Mouse (Mus musculus) kidney, adult 2 months (tissue): ENCODE data around the gene Tpst1. TPM values are rescaled to one million over a fixed set of nuclear protein-coding genes. Genes with fewer than 3 reads are reported as not detected.

Source experiments
- DNase-seq: peaks from one replicate; pipeline ENCODE4 v3.0.0; 2021
- H3K27ac ChIP-seq: fragments of 200-500 bp; 2 replicates; pipeline ENCODE4 v1.5.1; 2012; ENCODE audit warnings: low read depth, low read length, control low read depth, inconsistent platforms; ENCODE audit not compliant: insufficient read depth
- H3K27me3 ChIP-seq: fragments of 200-500 bp; replicated peaks from 2 replicates; pipeline ENCODE4 v1.6.1; 2012; ENCODE audit warnings: mild to moderate bottlenecking, moderate library complexity, low read length, inconsistent platforms; ENCODE audit not compliant: control insufficient read depth, insufficient read depth
- H3K36me3 ChIP-seq: fragments of 200-500 bp; 2 replicates; pipeline ENCODE4 v1.6.1; 2012; ENCODE audit warnings: mild to moderate bottlenecking, moderate library complexity, low read length, inconsistent platforms; ENCODE audit not compliant: control insufficient read depth, insufficient read depth
- H3K4me1 ChIP-seq: fragments of 200-500 bp; 2 replicates; pipeline ENCODE4 v1.6.1; 2011; ENCODE audit warnings: low read length; ENCODE audit not compliant: control insufficient read depth, insufficient read depth
- H3K4me3 ChIP-seq: fragments of 200-500 bp; 2 replicates; pipeline ENCODE4 v1.5.1; 2011; ENCODE audit warnings: mild to moderate bottlenecking, low read depth, low read length, control low read depth; ENCODE audit not compliant: insufficient read depth
- CTCF ChIP-seq: fragments of 200-500 bp; conservative IDR thresholded peaks from 2 replicates; pipeline ENCODE4 v1.5.1; 2011; ENCODE audit warnings: low read depth, mild to moderate bottlenecking, control low read depth, low read length, moderate library complexity, mixed read lengths; ENCODE audit not compliant: insufficient read depth, insufficient read length
- POLR2A ChIP-seq: fragments of 200-500 bp; IDR thresholded peaks from one replicate; pipeline ENCODE4 v1.6.1; 2011; ENCODE audit warnings: low read depth, low read length, control low read depth
- WGBS: fragments of 180-500 bp; shearing (Covaris S2); methylation state at CpG from one replicate; pipeline ENCODE4 v1.1.7; 2018; 5-methylcytosine and 5-hydroxymethylcytosine counted together
- polyA plus RNA-seq: library from polyadenylated mRNA; depleted of rRNA; stranded (reverse); fragments of >200 nt; gene quantifications from 2 replicates; pipeline ENCODE4 v1.2.3, GENCODE M21; 2012

Tpst1 gene
- polyA plus RNA-seq, 1 experiment = 8.7 TPM

GRCm38 (mm10) chr5:130046100-130046499 is 27.0 kb upstream of the Tpst1 start:
- no peak for DNase-seq
- H3K4me1 ChIP-seq = peaks cover 9% of the 10 kb centered on the region
- 85% methylated on average over 7 of the region's 7 CpGs for WGBS
- H3K27me3 ChIP-seq = no peaks in the 10 kb centered on the region
- H3K4me3 ChIP-seq = no peak overlapping the region
- H3K36me3 ChIP-seq = no peaks in the 10 kb centered on the region; the same call in 1 of the 2 replicates
- no peak overlapping the region for H3K27ac ChIP-seq
- TF ChIP-seq CTCF (no peak), POLR2A (no peak)

DNA sequence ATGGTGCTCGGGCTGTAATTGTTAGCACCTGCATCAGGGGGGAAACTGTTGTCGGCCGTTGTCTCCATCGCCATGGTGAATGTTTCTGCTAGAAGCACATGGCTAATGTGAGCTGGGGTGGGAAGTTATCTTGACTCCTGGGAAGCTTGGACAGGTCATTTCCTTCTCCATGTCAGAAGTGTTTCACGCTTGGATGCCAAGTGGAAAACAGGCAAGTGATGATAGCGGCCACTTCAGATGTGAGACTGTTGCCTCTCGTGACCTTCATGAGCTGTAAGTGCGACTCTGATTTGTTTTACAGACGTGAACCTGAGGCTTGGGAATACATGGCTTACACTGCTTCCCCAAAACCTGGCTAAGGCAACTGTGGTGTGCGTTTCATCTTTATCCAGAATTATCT is 26.5 kb upstream of the Tpst1 start:
- H3K36me3 ChIP-seq = no peaks in the 10 kb centered on the region; the same call in 1 of the 2 replicates

GRCm38 (mm10) chr5:130047013-130047412 is 26.1 kb upstream of the Tpst1 start:
- peaks cover 9% of the 10 kb centered on the region for H3K4me1 ChIP-seq
- WGBS = 79% methylated on average over 6 of the region's 6 CpGs
- H3K36me3 ChIP-seq = no peaks in the 10 kb centered on the region; the same call in 1 of the 2 replicates
- no peak for DNase-seq
- no peak overlapping the region for H3K27ac ChIP-seq
- peak; percentile 30; the same call in 1 of the 2 replicates for TF ChIP-seq CTCF
- no peak for TF ChIP-seq POLR2A
- H3K4me3 ChIP-seq = no peak overlapping the region
- no peaks in the 10 kb centered on the region for H3K27me3 ChIP-seq

More for the DNA sequence above, 26.5 kb upstream of the Tpst1 start:
- Histone ChIP-seq H3K27me3 (no peaks in the 10 kb centered on the region), H3K27ac (no peak overlapping the region), H3K4me3 (no peak overlapping the region), H3K4me1 (peaks cover 9% of the 10 kb centered on the region)
- no peak for DNase-seq
- 79% methylated on average over 10 of the region's 10 CpGs for WGBS
- no peak for TF ChIP-seq POLR2A
- no peak for TF ChIP-seq CTCF

DNA sequence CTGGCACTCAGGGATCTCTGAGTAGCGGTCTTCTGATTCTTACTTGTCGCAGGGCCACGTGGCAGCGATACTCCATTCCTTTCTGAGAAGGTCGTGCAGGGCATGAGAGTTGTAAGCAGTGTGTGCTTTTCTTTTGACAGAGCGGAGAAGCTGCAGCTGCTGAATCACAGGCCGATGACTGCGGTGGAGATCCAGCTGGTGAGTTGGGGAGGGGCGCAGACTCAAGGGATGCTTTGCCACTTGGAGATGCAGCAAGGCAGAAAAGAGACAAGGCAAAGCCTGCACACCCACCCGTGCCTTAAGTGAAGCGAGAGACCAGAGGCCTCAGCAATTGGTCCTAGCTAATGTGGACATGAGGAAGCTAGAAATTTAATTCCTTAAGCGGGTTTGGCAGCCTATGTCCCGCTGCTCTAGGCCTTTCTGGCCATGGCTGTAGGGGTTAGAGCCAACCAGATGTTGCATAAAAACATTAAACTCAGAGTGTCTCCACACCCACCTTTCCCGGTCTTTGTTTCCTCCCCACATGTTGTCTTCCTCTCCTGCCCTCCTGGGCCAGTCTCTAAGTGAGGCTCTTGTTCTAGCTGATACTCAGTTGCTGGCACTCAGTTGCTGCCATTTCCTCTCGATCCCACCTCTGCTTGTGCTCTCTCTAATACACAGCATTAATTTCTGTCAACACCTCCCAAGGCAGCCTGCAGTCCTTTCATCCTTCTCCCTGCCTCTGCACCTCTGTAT is 24.2 kb upstream of the Tpst1 start:
- no peaks in the 10 kb centered on the region for H3K27me3 ChIP-seq
- TF ChIP-seq POLR2A (no peak), CTCF (no peak)
- DNase-seq = peak; percentile 19
- 68% methylated on average over 15 of the region's 15 CpGs for WGBS
- peaks cover 6% of the 10 kb centered on the region for H3K4me1 ChIP-seq
- no peak overlapping the region for H3K4me3 ChIP-seq
- no peak overlapping the region for H3K27ac ChIP-seq
- H3K36me3 ChIP-seq = no peaks in the 10 kb centered on the region; the same call in 1 of the 2 replicates

DNA sequence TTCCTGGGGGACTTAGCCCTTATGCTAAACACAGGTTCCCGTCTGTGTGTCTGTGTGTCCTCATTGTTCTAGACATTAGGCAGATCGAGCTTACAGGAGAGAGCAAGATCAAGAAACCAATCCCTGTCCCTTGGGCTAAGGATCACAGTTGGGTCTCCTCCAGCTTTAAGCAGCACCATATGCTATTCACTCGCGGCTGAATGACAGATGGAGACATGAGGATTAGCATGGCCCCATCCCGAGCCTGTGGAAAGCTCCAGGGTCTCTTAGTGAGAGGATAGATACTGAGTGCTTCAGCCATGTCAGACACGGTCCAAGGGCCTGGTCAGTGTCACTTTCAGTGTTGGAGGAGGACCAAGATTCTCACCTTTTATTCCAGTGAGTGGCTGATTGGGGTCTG is 22.7 kb upstream of the Tpst1 start:
- no peaks in the 10 kb centered on the region; the same call in 1 of the 2 replicates for H3K36me3 ChIP-seq
- H3K27me3 ChIP-seq = no peaks in the 10 kb centered on the region
- 81% methylated on average over 6 of the region's 6 CpGs for WGBS
- H3K4me3 ChIP-seq = no peak overlapping the region
- H3K27ac ChIP-seq = no peak overlapping the region
- H3K4me1 ChIP-seq = no peaks in the 10 kb centered on the region
- DNase-seq = no peak
- no peak for TF ChIP-seq POLR2A
- no peak for TF ChIP-seq CTCF

DNA sequence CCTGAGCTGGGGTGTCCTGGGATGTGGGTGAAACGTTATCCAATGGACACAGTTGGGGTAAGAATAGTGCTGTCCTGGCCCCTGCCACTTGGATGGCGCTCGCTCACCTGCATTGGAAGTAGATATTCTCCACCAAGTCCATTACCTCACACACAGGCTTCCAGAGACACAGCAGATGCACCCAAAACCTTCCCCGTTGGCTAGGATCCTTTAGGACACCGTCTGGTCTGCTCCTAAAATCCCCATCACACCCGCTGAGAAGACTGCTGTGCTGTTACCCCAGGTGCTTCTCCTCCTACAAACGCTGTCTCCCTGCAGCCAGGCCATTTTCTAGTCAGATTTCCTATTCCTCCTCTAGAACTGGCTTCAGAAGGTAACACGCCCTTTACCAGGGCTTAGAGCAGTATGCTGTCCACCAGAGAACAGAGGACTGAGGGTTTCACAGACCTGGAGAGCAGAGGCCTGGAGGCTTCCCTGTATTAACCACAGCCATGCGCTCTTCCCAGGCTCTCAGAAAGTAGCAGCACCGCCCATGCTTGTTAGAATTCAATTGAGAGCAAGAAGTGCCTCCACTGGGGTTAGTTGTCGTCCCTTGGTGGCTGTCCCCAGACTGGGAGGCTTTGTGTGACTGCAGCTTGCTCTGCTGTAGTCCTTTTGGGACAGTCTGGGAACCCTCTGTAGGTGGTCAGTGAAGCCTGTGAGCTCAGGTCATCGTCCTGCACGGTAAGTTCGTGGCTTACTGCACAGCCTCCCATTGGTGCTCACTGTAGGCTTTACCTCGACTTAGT is 21.9 kb upstream of the Tpst1 start:
- TF ChIP-seq CTCF (no peak), POLR2A (no peak)
- Histone ChIP-seq H3K27me3 (no peaks in the 10 kb centered on the region), H3K4me3 (no peak overlapping the region), H3K27ac (no peak overlapping the region), H3K36me3 (no peaks in the 10 kb centered on the region; the same call in 1 of the 2 replicates), H3K4me1 (no peaks in the 10 kb centered on the region)
- 81% methylated on average over 15 of the region's 15 CpGs for WGBS
- DNase-seq = no peak

GRCm38 (mm10) chr5:130052510-130052909 is 20.6 kb upstream of the Tpst1 start:
- no peaks in the 10 kb centered on the region for H3K27me3 ChIP-seq
- no peaks in the 10 kb centered on the region for H3K4me1 ChIP-seq
- H3K4me3 ChIP-seq = no peak overlapping the region
- 83% methylated on average over 5 of the region's 5 CpGs for WGBS
- no peaks in the 10 kb centered on the region for H3K36me3 ChIP-seq
- no peak overlapping the region for H3K27ac ChIP-seq
- no peak for TF ChIP-seq POLR2A
- TF ChIP-seq CTCF = no peak
- no peak for DNase-seq
